Mouse (Mus musculus): Measurements from ENCODE around the gene Disc1. TPM values are rescaled to one million over a fixed set of nuclear protein-coding genes. Genes with fewer than 3 reads are reported as not detected.
A peak's percentile ranks its signal among the peaks of the same experiment; 100 is the strongest.

Gene Disc1
- polyA plus RNA-seq, 1 experiment: 0.28 TPM

- 84% methylated on average over 4 of the region's 4 CpGs for WGBS
- TF ChIP-seq CTCF (IDR thresholded peaks at IDR 0.05; ENCODE audit: extremely low read depth, insufficient read length, insufficient replicate concordance, low read depth, low read length) (no peak), POLR2A (IDR thresholded peaks at IDR 0.05; ENCODE audit: low read depth, low read length) (no peak)
- peaks cover 14% of the 10 kb centered on the region; the same call in 1 of the 2 replicates for H3K4me1 ChIP-seq (ENCODE audit: control insufficient read depth, insufficient read depth, insufficient read length, low read length)
These were observed 21.4 kb downstream of the Disc1 start for GRCm38 (mm10) chr8:125075389-125075788.

GRCm38 (mm10) chr8:125077326-125077725 lies 23.3 kb downstream of the Disc1 start:
- H3K36me3 ChIP-seq (ENCODE audit: control insufficient read depth, insufficient read depth, low read length): no peaks in the 10 kb centered on the region
- 93% methylated on average over 8 of the region's 8 CpGs for WGBS
- peaks cover 14% of the 10 kb centered on the region; the same call in 1 of the 2 replicates for H3K4me1 ChIP-seq (ENCODE audit: control insufficient read depth, insufficient read depth, insufficient read length, low read length)
- no peaks in the 10 kb centered on the region for H3K27me3 ChIP-seq (ENCODE audit: control insufficient read depth, insufficient read depth, low read length)
- no peak overlapping the region for H3K4me3 ChIP-seq (ENCODE audit: low read depth, low read length)
- no peak overlapping the region for H3K27ac ChIP-seq (ENCODE audit: insufficient read depth, low read depth, low read length)
- TF ChIP-seq POLR2A (IDR thresholded peaks at IDR 0.05; ENCODE audit: low read depth, low read length): no peak
- TF ChIP-seq CTCF (IDR thresholded peaks at IDR 0.05; ENCODE audit: extremely low read depth, insufficient read length, insufficient replicate concordance, low read depth, low read length): no peak

More at GRCm38 (mm10) chr8:125075389-125075788, 21.4 kb downstream of the Disc1 start:
- no peak overlapping the region for H3K27ac ChIP-seq (ENCODE audit: insufficient read depth, low read depth, low read length)
- no peak overlapping the region for H3K4me3 ChIP-seq (ENCODE audit: low read depth, low read length)
- no peaks in the 10 kb centered on the region for H3K27me3 ChIP-seq (ENCODE audit: control insufficient read depth, insufficient read depth, low read length)
- no peaks in the 10 kb centered on the region for H3K36me3 ChIP-seq (ENCODE audit: control insufficient read depth, insufficient read depth, low read length)

- WGBS: 16% methylated on average over 9 of the region's 9 CpGs
- H3K27me3 ChIP-seq (ENCODE audit: control insufficient read depth, insufficient read depth, low read length): no peaks in the 10 kb centered on the region
- no peaks in the 10 kb centered on the region for H3K36me3 ChIP-seq (ENCODE audit: control insufficient read depth, insufficient read depth, low read length)
- 0 out of 2 replicates have a peak overlapping the region, but pooled peaks have one; percentile 4 for H3K27ac ChIP-seq (ENCODE audit: insufficient read depth, low read depth, low read length)
- TF ChIP-seq CTCF (IDR thresholded peaks at IDR 0.05; ENCODE audit: extremely low read depth, insufficient read length, insufficient replicate concordance, low read depth, low read length) (no peak), POLR2A (IDR thresholded peaks at IDR 0.05; ENCODE audit: low read depth, low read length) (no peak)
- no peak overlapping the region for H3K4me3 ChIP-seq (ENCODE audit: low read depth, low read length)
- peaks cover 16% of the 10 kb centered on the region; the same call in 1 of the 2 replicates for H3K4me1 ChIP-seq (ENCODE audit: control insufficient read depth, insufficient read depth, insufficient read length, low read length)
These were observed 24.9 kb downstream of the Disc1 start for GRCm38 (mm10) chr8:125078771-125079384.

GRCm38 (mm10) chr8:125080388-125081344 lies 26.7 kb downstream of the Disc1 start:
- WGBS: 62% methylated on average over 19 of the region's 19 CpGs
- TF ChIP-seq CTCF (IDR thresholded peaks at IDR 0.05; ENCODE audit: extremely low read depth, insufficient read length, insufficient replicate concordance, low read depth, low read length): no peak
- no peak for TF ChIP-seq POLR2A (IDR thresholded peaks at IDR 0.05; ENCODE audit: low read depth, low read length)
- no peak overlapping the region for H3K27ac ChIP-seq (ENCODE audit: insufficient read depth, low read depth, low read length)
- no peak overlapping the region for H3K4me3 ChIP-seq (ENCODE audit: low read depth, low read length)
- peaks cover 19% of the 10 kb centered on the region; the same call in 1 of the 2 replicates for H3K4me1 ChIP-seq (ENCODE audit: control insufficient read depth, insufficient read depth, insufficient read length, low read length)
- no peaks in the 10 kb centered on the region for H3K36me3 ChIP-seq (ENCODE audit: control insufficient read depth, insufficient read depth, low read length)
- H3K27me3 ChIP-seq (ENCODE audit: control insufficient read depth, insufficient read depth, low read length): no peaks in the 10 kb centered on the region

GRCm38 (mm10) chr8:125083746-125084145 lies 29.8 kb downstream of the Disc1 start:
- Histone ChIP-seq H3K4me3 (ENCODE audit: low read depth, low read length) (no peak overlapping the region), H3K36me3 (ENCODE audit: control insufficient read depth, insufficient read depth, low read length) (no peaks in the 10 kb centered on the region), H3K4me1 (ENCODE audit: control insufficient read depth, insufficient read depth, insufficient read length, low read length) (peaks cover 12% of the 10 kb centered on the region; the same call in 1 of the 2 replicates), H3K27me3 (ENCODE audit: control insufficient read depth, insufficient read depth, low read length) (no peaks in the 10 kb centered on the region), H3K27ac (ENCODE audit: insufficient read depth, low read depth, low read length) (peak overlapping the region; percentile 27; the same call in 1 of the 2 replicates)
- 54% methylated on average over 4 of the region's 4 CpGs for WGBS
- TF ChIP-seq POLR2A (IDR thresholded peaks at IDR 0.05; ENCODE audit: low read depth, low read length) (no peak), CTCF (IDR thresholded peaks at IDR 0.05; ENCODE audit: extremely low read depth, insufficient read length, insufficient replicate concordance, low read depth, low read length) (no peak)

GRCm38 (mm10) chr8:125084523-125084922 lies 30.5 kb downstream of the Disc1 start:
- 88% methylated on average over 7 of the region's 7 CpGs for WGBS
- TF ChIP-seq CTCF (IDR thresholded peaks at IDR 0.05; ENCODE audit: extremely low read depth, insufficient read length, insufficient replicate concordance, low read depth, low read length) (no peak), POLR2A (IDR thresholded peaks at IDR 0.05; ENCODE audit: low read depth, low read length) (no peak)
- no peak overlapping the region for H3K27ac ChIP-seq (ENCODE audit: insufficient read depth, low read depth, low read length)
- H3K27me3 ChIP-seq (ENCODE audit: control insufficient read depth, insufficient read depth, low read length): no peaks in the 10 kb centered on the region
- peaks cover 6% of the 10 kb centered on the region; the same call in 1 of the 2 replicates for H3K4me1 ChIP-seq (ENCODE audit: control insufficient read depth, insufficient read depth, insufficient read length, low read length)
- H3K4me3 ChIP-seq (ENCODE audit: low read depth, low read length): no peak overlapping the region
- H3K36me3 ChIP-seq (ENCODE audit: control insufficient read depth, insufficient read depth, low read length): no peaks in the 10 kb centered on the region

All from small intestine, adult 2 months (tissue).